Mouse (Mus musculus): Measurements from ENCODE around the gene Cd27.

The Cd27 gene

GRCm38 (mm10) chr6:125213129-125213528 is 23.7 kb downstream of the Cd27 start:
- Histone ChIP-seq H3K27me3 (ENCODE audit: control insufficient read depth, insufficient read depth, low read length, poor library complexity, severe bottlenecking) (no peaks in the 10 kb centered on the region), H3K36me3 (ENCODE audit: control insufficient read depth, insufficient read depth, low read length, poor library complexity, severe bottlenecking) (no peaks in the 10 kb centered on the region)
- DNase-seq (ENCODE audit: low read depth, low spot score), result no peak

- Histone ChIP-seq H3K27me3 (ENCODE audit: control insufficient read depth, insufficient read depth, low read length, poor library complexity, severe bottlenecking) (no peaks in the 10 kb centered on the region), H3K36me3 (ENCODE audit: control insufficient read depth, insufficient read depth, low read length, poor library complexity, severe bottlenecking) (no peaks in the 10 kb centered on the region)
- DNase-seq (ENCODE audit: low read depth, low spot score), result no peak
Observed at GRCm38 (mm10) chr6:125212621-125213020, 24.2 kb downstream of the Cd27 start.

DNA sequence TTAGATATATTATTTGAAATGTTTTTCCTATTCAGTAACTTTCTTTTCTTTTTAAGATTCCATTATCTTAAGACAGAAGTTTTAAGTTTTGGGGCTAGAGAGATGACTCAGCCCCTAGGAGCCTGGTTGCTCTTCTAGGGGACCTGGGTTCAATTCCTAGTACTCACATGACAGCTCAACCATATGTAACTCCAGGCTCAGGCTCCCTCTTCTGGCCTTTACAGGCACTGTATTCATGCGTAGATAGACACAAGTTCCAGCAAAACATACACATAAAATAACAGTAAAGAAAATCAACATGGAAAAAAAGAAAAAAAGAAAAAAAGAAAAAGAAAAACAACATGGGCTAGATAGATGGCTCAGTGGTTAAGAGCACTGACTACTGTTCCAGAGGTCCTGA is 26.4 kb downstream of the Cd27 start:
- no peaks in the 10 kb centered on the region for H3K36me3 ChIP-seq (ENCODE audit: control insufficient read depth, insufficient read depth, low read length, poor library complexity, severe bottlenecking)
- DNase-seq (ENCODE audit: low read depth, low spot score), result no peak
- no peaks in the 10 kb centered on the region for H3K27me3 ChIP-seq (ENCODE audit: control insufficient read depth, insufficient read depth, low read length, poor library complexity, severe bottlenecking)

GRCm38 (mm10) chr6:125197166-125197565 is 39.6 kb downstream of the Cd27 start:
- Histone ChIP-seq H3K36me3 (ENCODE audit: control insufficient read depth, insufficient read depth, low read length, poor library complexity, severe bottlenecking) (peaks cover 3% of the 10 kb centered on the region; the same call in 1 of the 2 replicates), H3K27me3 (ENCODE audit: control insufficient read depth, insufficient read depth, low read length, poor library complexity, severe bottlenecking) (no peaks in the 10 kb centered on the region)
- DNase-seq (ENCODE audit: low read depth, low spot score), result no peak

DNA sequence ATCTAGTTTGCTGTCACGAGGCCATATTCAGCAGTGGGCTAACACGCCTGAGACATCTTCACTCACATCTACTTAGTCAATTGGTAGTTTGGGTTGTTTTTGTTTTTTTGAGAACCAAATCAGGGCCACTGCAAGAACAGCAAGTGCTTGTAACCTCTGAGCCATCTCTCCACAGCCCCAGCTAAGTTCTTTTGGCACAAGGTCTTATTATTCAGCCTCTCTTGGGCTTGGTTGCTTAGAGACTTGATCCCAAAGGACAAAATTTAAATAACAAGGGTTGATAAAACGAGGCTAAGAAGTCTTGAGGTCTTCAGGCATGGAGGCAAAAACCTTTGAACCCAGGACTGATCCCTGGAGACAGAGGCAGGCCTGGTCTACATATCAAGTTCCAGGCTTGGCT is 40.5 kb downstream of the Cd27 start:
- DNase-seq (ENCODE audit: low read depth, low spot score), result no peak
- Histone ChIP-seq H3K36me3 (ENCODE audit: control insufficient read depth, insufficient read depth, low read length, poor library complexity, severe bottlenecking) (peaks cover 3% of the 10 kb centered on the region; the same call in 1 of the 2 replicates), H3K27me3 (ENCODE audit: control insufficient read depth, insufficient read depth, low read length, poor library complexity, severe bottlenecking) (no peaks in the 10 kb centered on the region)

GRCm38 (mm10) chr6:125195541-125196075 is 41.2 kb downstream of the Cd27 start:
- Histone ChIP-seq H3K27me3 (ENCODE audit: control insufficient read depth, insufficient read depth, low read length, poor library complexity, severe bottlenecking) (no peaks in the 10 kb centered on the region), H3K36me3 (ENCODE audit: control insufficient read depth, insufficient read depth, low read length, poor library complexity, severe bottlenecking) (peaks cover 3% of the 10 kb centered on the region; the same call in 1 of the 2 replicates)
- no peak for DNase-seq (ENCODE audit: low read depth, low spot score)

DNA sequence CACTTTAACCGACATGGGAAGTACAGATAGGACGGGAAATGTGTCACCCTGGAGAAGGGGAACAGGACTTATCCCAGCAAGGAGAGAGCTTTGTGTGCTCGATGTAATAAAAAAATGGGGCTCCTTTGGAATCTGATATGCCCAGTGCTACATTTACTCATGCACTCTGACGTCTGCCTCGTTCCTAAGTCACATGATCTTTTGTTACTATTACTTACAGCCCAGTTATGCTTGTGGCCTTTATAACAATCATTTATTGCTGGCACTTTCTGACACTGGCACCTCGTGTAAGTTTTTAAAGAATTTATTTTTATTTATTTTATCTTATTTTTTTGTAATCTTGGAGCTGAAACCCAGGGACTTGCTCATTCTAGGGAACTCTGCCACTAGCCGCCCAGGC is 43.4 kb downstream of the Cd27 start:
- peaks cover 3% of the 10 kb centered on the region; the same call in 1 of the 2 replicates for H3K36me3 ChIP-seq (ENCODE audit: control insufficient read depth, insufficient read depth, low read length, poor library complexity, severe bottlenecking)
- H3K27me3 ChIP-seq (ENCODE audit: control insufficient read depth, insufficient read depth, low read length, poor library complexity, severe bottlenecking), result no peaks in the 10 kb centered on the region
- no peak for DNase-seq (ENCODE audit: low read depth, low spot score)

DNA sequence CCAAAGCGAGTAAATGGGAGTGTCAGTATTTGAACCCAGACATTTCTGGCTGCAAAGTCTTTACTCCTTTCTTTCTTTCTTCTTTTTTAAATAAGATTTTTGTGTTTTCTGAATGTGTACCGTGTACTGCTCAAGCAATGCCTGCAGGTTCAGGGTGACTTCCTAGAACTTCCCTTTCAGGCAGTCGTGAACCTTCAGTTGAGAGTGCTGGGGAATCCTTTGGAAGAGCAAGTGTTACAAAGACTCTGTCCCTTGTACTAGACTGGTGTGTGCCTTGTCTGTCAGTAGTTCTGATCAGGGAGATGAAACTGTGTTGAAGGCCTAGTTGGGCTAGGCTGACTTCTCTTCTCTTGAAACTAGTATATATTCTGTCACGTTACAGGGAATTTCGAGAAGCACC is 44.0 kb downstream of the Cd27 start:
- no peak for DNase-seq (ENCODE audit: low read depth, low spot score)
- Histone ChIP-seq H3K27me3 (ENCODE audit: control insufficient read depth, insufficient read depth, low read length, poor library complexity, severe bottlenecking) (no peaks in the 10 kb centered on the region), H3K36me3 (ENCODE audit: control insufficient read depth, insufficient read depth, low read length, poor library complexity, severe bottlenecking) (peaks cover 3% of the 10 kb centered on the region; the same call in 1 of the 2 replicates)

DNA sequence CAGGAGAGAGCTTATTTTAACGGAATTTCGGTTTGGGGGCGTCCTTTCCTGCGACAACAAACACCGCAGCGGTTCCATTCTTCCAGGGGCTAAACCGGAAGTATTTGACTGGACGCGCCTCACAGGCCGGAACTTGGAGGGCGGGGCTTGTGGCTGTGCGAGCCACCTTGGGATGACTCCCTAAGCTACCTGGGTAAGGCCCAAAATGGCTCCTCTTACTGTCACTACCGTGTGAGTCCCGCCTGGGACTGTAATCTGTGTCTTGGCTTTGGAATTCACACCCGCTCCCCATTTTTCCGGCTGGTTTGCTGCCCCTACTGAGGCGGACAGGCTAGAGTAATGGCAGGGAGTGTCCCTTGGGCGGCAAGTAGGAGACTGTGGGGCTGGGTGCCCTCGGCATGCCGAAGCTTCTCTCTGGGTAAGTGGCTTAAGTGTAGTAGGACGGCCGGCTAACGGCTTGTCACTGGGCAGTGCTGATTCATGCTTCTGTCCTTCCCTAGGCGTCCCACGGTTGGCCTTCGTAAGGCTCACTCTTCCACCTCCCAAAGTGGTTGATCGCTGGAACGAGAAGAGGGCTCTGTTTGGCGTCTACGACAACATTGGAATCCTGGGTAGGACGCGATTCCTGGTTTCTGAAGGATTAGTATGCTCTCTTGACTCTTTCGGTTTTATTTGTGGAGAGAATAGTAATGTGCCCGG is 44.6 kb downstream of the Cd27 start:
- Histone ChIP-seq H3K27me3 (ENCODE audit: control insufficient read depth, insufficient read depth, low read length, poor library complexity, severe bottlenecking) (no peaks in the 10 kb centered on the region), H3K36me3 (ENCODE audit: control insufficient read depth, insufficient read depth, low read length, poor library complexity, severe bottlenecking) (peaks cover 3% of the 10 kb centered on the region; the same call in 1 of the 2 replicates)
- peak; percentile 94 for DNase-seq (ENCODE audit: low read depth, low spot score)

DNA sequence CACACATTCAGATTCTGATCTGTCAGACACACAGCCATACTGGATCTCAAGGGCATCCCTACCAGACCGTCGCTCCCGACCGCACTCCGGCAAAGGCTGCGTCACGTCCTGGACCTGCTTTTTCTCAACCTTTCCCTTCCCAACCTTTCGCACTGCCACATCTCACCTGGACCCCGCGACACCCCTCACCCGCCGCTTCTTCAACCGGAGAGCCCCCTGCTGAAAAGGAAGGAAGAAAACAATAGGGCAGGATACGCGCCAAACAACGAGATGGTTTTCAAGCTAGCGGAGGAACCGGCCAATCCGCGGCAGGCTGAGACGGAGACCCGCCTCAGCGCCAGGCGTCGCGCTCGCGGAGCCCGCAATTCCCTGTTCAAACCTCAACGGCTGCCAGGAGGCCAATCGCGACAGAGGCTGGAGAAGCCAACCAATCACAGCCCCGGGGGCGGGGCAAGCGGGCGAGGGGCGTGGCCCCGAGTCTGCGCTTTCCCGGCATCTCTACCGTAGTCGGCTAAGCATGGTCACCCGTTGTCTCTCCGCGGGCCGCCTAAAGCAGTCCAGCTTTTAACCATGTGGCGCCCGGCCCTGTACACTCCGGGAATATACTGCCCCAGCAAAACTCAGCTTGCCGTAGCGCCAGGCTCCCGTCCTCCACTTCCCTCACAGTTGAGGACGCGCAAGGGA is 45.3 kb downstream of the Cd27 start, which contains the start of the genes Ncapd2 and Mrpl51:
TSS of gene Ncapd2 (minus strand) at position 370 of the 684 bp plus-strand sequence.
TSS of gene Mrpl51 (plus strand) at position 470 of the 684 bp plus-strand sequence.
- DNase-seq (ENCODE audit: low read depth, low spot score), result peak; percentile 97
- peaks cover 3% of the 10 kb centered on the region; the same call in 1 of the 2 replicates for H3K36me3 ChIP-seq (ENCODE audit: control insufficient read depth, insufficient read depth, low read length, poor library complexity, severe bottlenecking)
- no peaks in the 10 kb centered on the region for H3K27me3 ChIP-seq (ENCODE audit: control insufficient read depth, insufficient read depth, low read length, poor library complexity, severe bottlenecking)

GRCm38 (mm10) chr6:125190816-125191215 is 46.0 kb downstream of the Cd27 start:
- peaks cover 3% of the 10 kb centered on the region for H3K36me3 ChIP-seq (ENCODE audit: control insufficient read depth, insufficient read depth, low read length, poor library complexity, severe bottlenecking)
- no peaks in the 10 kb centered on the region for H3K27me3 ChIP-seq (ENCODE audit: control insufficient read depth, insufficient read depth, low read length, poor library complexity, severe bottlenecking)
- no peak for DNase-seq (ENCODE audit: low read depth, low spot score)

GRCm38 (mm10) chr6:125186203-125186602 is 50.6 kb downstream of the Cd27 start:
- no peak for DNase-seq (ENCODE audit: low read depth, low spot score)
- H3K36me3 ChIP-seq (ENCODE audit: control insufficient read depth, insufficient read depth, low read length, poor library complexity, severe bottlenecking), result peaks cover 8% of the 10 kb centered on the region
- no peaks in the 10 kb centered on the region for H3K27me3 ChIP-seq (ENCODE audit: control insufficient read depth, insufficient read depth, low read length, poor library complexity, severe bottlenecking)
